Mouse (Mus musculus): ENCODE measurements at regions not wholly inside any gene's neighbourhood (a gene's known extent, or its start where the extent isn't known, plus 50 kb on each side); places are given as distances from the start of the nearest gene placed in this dataset.

DNA sequence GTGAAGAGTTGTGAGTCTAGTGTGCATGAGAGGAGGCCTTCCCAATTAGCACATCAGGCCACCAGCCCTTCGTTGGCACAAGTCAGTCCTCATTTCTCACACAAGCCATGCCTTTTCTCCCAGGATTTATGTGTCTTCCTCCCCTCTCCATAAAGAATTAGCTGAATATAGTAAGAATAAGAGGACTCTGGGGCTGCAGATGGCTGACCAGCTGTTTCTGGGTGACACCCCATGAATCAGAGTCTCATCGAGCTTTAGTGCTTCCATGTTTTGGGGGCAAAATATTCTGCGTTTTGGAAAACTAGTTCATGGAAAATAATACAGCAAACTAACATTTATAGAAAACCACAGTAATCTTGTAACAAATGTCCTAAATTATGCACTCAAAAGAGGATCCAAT, 393.2 kb upstream of the Mef2c start:
- in situ Hi-C loops (cut with MboI, MseI), result no loop called here

GRCm38 (mm10) chr13:83111503-83111902, 392.3 kb upstream of the Mef2c start:
- in situ Hi-C loops (cut with MboI, MseI), result no loop called here

- in situ Hi-C loops (cut with MboI, MseI), result no loop called here
These were observed 391.5 kb upstream of the Mef2c start for GRCm38 (mm10) chr13:83112323-83112722.

GRCm38 (mm10) chr13:83112741-83113140, 391.1 kb upstream of the Mef2c start:
- in situ Hi-C loops (cut with MboI, MseI), result no loop called here

DNA sequence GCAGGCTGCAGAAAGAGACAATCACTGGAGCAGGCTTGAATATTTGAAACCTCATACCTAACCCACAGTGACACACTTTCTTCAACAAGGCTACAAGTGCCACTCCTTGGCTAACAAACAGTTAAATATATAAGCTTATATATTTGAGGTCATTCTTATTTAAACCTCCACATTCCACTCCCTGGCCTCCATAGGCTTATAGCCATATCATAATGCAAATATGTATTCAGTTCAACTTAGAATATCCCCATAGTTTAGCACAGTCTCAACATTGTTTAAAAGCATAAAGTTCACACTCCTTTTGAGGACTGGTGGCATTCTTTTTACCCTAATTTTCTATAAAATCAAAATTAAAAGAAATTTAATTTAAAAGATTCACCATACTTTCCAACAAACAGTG, 390.0 kb upstream of the Mef2c start:
- in situ Hi-C loops (cut with MboI, MseI), result no loop called here

DNA sequence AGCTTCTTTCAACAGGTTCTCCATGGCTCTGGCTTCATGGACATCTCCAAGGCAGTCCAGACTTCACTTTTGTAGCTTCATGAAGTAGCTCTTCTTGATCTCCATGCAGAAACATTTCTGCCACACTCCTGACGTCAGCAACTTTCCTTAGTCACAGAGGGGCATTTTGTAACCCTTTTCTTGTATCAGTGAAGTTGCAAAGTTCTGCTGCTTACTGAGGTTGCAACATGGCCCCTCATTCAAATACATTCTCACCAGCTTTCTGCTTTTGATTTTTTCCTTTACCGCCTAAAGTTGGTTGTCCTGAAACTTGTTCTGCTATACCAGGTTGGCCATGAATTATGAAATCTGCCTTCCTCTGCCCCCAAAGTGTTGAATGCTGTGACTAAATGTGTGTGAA, 389.4 kb upstream of the Mef2c start:
- in situ Hi-C loops (cut with MboI, MseI), result no loop called here

- in situ Hi-C loops (cut with MboI, MseI), result no loop called here
These were observed 388.1 kb upstream of the Mef2c start for GRCm38 (mm10) chr13:83115691-83116090.

DNA sequence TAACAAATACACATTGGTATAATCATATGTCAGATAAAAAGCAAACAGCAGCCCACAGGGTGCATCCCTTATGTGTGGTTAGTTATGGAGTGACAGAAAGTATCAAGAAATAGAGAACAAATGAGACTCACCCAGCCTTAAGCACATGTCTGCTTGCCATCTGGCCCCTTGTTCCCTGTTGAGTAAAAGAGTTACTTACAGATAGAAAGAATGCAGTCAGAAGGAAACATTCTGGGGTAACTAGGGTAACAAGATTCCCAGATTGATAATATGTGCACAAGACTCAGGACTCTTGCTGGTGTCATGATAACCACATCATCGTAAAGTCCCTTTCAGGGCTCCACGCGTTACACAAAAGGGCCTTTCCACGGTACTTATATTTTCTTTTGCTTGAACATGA, 383.5 kb upstream of the Mef2c start:
- in situ Hi-C loops (cut with MboI, MseI), result no loop called here

GRCm38 (mm10) chr13:83123596-83123995, 380.2 kb upstream of the Mef2c start:
- in situ Hi-C loops (cut with MboI, MseI), result no loop called here

GRCm38 (mm10) chr13:83124651-83125050, 379.2 kb upstream of the Mef2c start:
- in situ Hi-C loops (cut with MboI, MseI), result no loop called here

DNA sequence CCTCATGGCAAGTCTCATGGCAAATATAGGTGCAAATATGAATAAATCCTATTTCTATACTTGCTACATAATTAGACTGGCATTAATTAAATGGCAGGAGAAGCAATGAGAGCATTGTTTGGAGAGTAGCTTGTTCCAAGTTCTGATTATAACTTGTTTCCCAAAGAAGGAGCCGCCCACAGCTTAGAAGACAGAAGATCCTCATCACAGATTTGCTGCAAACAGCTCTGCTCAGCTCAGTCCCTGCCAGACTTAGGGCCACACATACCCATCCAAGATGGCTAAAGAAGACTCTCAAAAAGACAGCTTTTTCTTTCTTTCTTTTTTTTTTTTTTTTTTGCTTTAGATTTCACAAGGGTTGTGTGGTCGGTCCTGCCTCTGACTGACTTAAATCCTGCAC, 377.4 kb upstream of the Mef2c start:
- in situ Hi-C loops (cut with MboI, MseI), result no loop called here

- in situ Hi-C loops (cut with MboI, MseI), result no loop called here
These were observed 372.5 kb upstream of the Mef2c start for GRCm38 (mm10) chr13:83131129-83131981.

- in situ Hi-C loops (cut with MboI, MseI), result no loop called here
These were observed 371.9 kb upstream of the Mef2c start for GRCm38 (mm10) chr13:83131982-83132354.

GRCm38 (mm10) chr13:83132671-83133638, 370.9 kb upstream of the Mef2c start:
- in situ Hi-C loops (cut with MboI, MseI), result no loop called here

DNA sequence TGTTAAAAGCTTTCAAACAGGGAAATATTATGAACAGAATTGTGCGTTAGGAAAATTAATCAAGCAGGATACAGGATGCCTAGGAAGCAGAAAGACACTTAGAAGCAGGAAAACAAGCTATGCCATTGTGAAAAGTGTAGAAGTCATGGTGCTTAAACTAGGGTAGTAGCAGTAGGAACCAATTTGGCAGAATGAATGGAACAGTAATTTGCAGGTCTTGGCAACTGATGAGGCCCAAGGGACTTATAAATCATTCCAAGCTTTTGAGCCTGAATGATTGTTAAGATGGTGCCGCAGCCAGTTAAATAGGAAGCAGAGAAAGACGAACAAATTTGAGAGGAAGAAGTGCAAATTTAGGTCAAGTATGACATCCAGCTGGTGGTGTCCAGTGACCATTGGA, 360.5 kb upstream of the Mef2c start:
- in situ Hi-C loops (cut with MboI, MseI), result no loop called here

DNA sequence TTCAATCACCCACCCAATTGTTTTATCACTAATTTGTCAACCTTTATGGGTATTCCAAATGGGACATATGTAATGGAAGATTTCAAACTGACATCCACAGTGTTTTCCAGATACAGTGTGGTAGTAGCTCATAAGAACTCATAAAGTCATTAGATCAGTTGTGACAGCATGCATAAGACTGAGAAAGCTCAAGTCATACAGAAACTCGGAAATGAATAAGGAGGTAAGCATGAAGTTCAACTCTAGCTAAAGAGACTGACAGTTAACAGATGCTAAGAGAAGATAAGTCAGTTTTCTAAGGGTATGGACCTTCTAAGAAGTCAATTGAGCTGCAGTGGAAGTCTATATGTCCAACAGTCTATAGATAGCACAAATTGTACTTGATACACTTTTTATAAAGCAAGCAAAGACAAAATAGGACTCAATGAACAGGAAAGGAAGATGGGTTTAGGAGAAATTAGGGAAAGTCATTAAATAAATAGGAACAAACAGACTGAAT, 349.2 kb upstream of the Mef2c start:
- in situ Hi-C loops (cut with MboI, MseI), result no loop called here

DNA sequence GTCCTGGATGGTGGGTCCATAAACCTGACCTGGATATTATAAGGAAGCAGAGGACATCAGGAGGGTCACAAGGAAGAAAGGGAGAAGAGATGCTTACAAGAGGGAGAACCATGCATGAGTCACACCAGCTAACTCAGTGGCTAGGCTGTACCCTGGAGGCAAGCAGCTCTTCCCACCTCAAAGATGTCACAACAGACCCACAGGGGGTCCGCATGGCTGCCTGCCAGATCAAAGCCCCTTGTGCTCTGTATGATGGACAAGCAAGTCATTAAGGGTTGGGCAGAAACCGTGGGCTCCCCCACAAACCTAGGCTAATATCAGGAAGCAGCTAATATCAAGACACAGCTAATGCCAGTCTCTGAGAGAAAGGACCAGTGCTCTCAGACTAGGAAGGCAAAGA, 343.9 kb upstream of the Mef2c start:
- in situ Hi-C loops (cut with MboI, MseI), result no loop called here

- in situ Hi-C loops (cut with MboI, MseI), result no loop called here
These were observed 341.1 kb upstream of the Mef2c start for GRCm38 (mm10) chr13:83162761-83163160.

GRCm38 (mm10) chr13:83175086-83175485, 328.7 kb upstream of the Mef2c start:
- in situ Hi-C loops (cut with MboI, MseI), result no loop called here

GRCm38 (mm10) chr13:83201931-83202671, 301.7 kb upstream of the Mef2c start:
- in situ Hi-C loops (cut with MboI, MseI), result no loop called here

DNA sequence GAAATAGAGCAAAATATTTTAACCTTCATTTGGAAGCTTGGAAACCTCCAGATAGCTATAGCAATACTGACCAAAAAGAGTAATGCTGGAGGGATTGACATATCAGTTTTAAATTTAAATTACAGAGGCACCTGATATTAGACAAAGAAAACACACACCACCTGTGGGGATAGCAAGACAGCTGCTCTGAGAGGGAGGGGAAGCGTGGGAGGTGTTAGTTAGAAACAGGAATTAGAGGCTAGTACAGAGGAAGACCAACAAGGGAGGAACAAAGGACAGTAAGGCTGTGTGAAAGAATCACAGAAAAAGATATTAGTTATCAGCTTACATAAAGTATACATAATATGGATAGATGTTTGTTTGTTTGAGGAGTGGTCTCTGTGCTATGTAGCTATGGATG, 297.2 kb upstream of the Mef2c start:
- in situ Hi-C loops (cut with MboI, MseI), result no loop called here

- in situ Hi-C loops (cut with MboI, MseI), result no loop called here
These were observed 296.3 kb upstream of the Mef2c start for GRCm38 (mm10) chr13:83207513-83207912.

Measured in T-helper 17 cell (primary cell).